Mouse (Mus musculus) intestine, embryonic 14.5 days (tissue): ENCODE results near the gene Kdm5a. TPM values are rescaled to one million over a fixed set of nuclear protein-coding genes. Genes with fewer than 3 reads are reported as not detected.

ENCODE experiments used
- ATAC-seq: fragments of 200-750 bp; cut with Nextera tagmentation; replicated peaks from 2 replicates; pipeline ENCODE4 v1.8.0; 2017; ENCODE audit warnings: low read depth, moderate number of reproducible peaks, moderate TSS enrichment, moderate library complexity; ENCODE audit not compliant: low FRiP score, low TSS enrichment
- DNase-seq: peaks from one replicate; pipeline ENCODE4 v3.0.0-alpha.2; 2018; ENCODE audit warnings: low spot score
- H3K27ac ChIP-seq: fragments of 300-500 bp; sonication (generic); 2 replicates; pipeline ENCODE4 v1.5.1; 2014; ENCODE audit warnings: low read depth, mild to moderate bottlenecking, control low read depth
- H3K27me3 ChIP-seq: fragments of 300-500 bp; sonication (generic); replicated peaks from 2 replicates; pipeline ENCODE4 v1.6.1; 2014; ENCODE audit warnings: low read length, control low read depth; ENCODE audit not compliant: control insufficient read depth, insufficient read depth
- H3K36me3 ChIP-seq: fragments of 300-500 bp; sonication (generic); 2 replicates; pipeline ENCODE4 v1.6.1; 2014; ENCODE audit warnings: low read length, control low read depth; ENCODE audit not compliant: control insufficient read depth, insufficient read depth
- H3K4me1 ChIP-seq: fragments of 300-500 bp; sonication (generic); replicated peaks from 2 replicates; pipeline ENCODE4 v1.6.1; 2014; ENCODE audit warnings: low read length, control low read depth, mixed read lengths; ENCODE audit not compliant: control insufficient read depth, insufficient read depth
- H3K4me2 ChIP-seq: fragments of 300-500 bp; sonication (generic); 2 replicates; pipeline ENCODE4 v1.6.1; 2014; ENCODE audit warnings: low read length
- H3K4me3 ChIP-seq: fragments of 300-500 bp; sonication (generic); 2 replicates; pipeline ENCODE4 v1.5.1; 2014; ENCODE audit warnings: low read depth, low read length, control low read depth, mixed read lengths
- H3K9ac ChIP-seq: fragments of 300-500 bp; sonication (generic); 2 replicates; pipeline ENCODE4 v1.6.1; 2014; ENCODE audit warnings: mild to moderate bottlenecking, low read length
- H3K9me3 ChIP-seq: fragments of 300-500 bp; sonication (generic); 2 replicates; pipeline ENCODE4 v1.6.1; 2016; ENCODE audit warnings: low read length, control low read depth; ENCODE audit not compliant: control insufficient read depth
- WGBS: fragments of 180-500 bp; shearing (Covaris S2); extraction: QIAGEN DNeasy Blood & Tissue Kit; methylation state at CpG from one replicate; pipeline ENCODE4 v1.1.7; 2014; 5-methylcytosine and 5-hydroxymethylcytosine counted together
- polyA plus RNA-seq: library from polyadenylated mRNA; unstranded; fragments of >200 nt; fragmentation: Nextera tagmentation; extraction: Ambion mirVana; gene quantifications from 2 replicates; pipeline ENCODE4 v1.2.1, GENCODE M21; 2014

The Kdm5a gene
- polyA plus RNA-seq, 1 experiment from 2014 or later, result 50.6 TPM

GRCm38 (mm10) chr6:120356478-120356877 is 7.4 kb upstream of the Kdm5a start:
- Histone ChIP-seq H3K9me3 (no peaks in the 10 kb centered on the region), H3K4me3 (peak overlapping the region; percentile 78), H3K9ac (peak overlapping the region; percentile 71), H3K4me1 (peaks cover 5% of the 10 kb centered on the region), H3K4me2 (peak overlapping the region; percentile 61), H3K36me3 (peaks cover 10% of the 10 kb centered on the region), H3K27me3 (no peaks in the 10 kb centered on the region), H3K27ac (peak overlapping the region; percentile 87)
- ATAC-seq (no peak), DNase-seq (no peak)
- WGBS, result 23% methylated on average over 5 of the region's 5 CpGs

GRCm38 (mm10) chr6:120356951-120357945 is 6.7 kb upstream of the Kdm5a start:
- ATAC-seq, result peak; percentile 93
- Histone ChIP-seq H3K4me2 (peak overlapping the region; percentile 61), H3K4me1 (peaks cover 5% of the 10 kb centered on the region), H3K9me3 (no peaks in the 10 kb centered on the region), H3K27me3 (no peaks in the 10 kb centered on the region), H3K27ac (peak overlapping the region; percentile 87), H3K36me3 (peaks cover 10% of the 10 kb centered on the region), H3K9ac (peak overlapping the region; percentile 71), H3K4me3 (peak overlapping the region; percentile 78)
- WGBS, result 2% methylated on average over 31 of the region's 31 CpGs
- peak; percentile 82 for DNase-seq

- no peak for ATAC-seq
- no peaks in the 10 kb centered on the region for H3K27me3 ChIP-seq
- 93% methylated on average over 2 of the region's 2 CpGs for WGBS
- no peak for DNase-seq
- H3K4me3 ChIP-seq, result no peak overlapping the region
- H3K27ac ChIP-seq, result no peak overlapping the region
- no peaks in the 10 kb centered on the region for H3K9me3 ChIP-seq
- peaks cover 17% of the 10 kb centered on the region for H3K4me1 ChIP-seq
- no peak overlapping the region for H3K9ac ChIP-seq
- no peak overlapping the region for H3K4me2 ChIP-seq
- H3K36me3 ChIP-seq, result peaks cover 6% of the 10 kb centered on the region
These were observed 1.8 kb upstream of the Kdm5a start for GRCm38 (mm10) chr6:120362124-120362523.

- Histone ChIP-seq H3K9ac (peak overlapping the region; percentile 75), H3K36me3 (peaks cover 15% of the 10 kb centered on the region), H3K27me3 (no peaks in the 10 kb centered on the region), H3K4me3 (peak overlapping the region; percentile 75), H3K4me1 (peaks cover 17% of the 10 kb centered on the region), H3K9me3 (no peaks in the 10 kb centered on the region), H3K4me2 (peak overlapping the region; percentile 94), H3K27ac (peak overlapping the region; percentile 97)
- DNase-seq (no peak), ATAC-seq (no peak; the same call in 1 of the 2 replicates)
- WGBS, result 21% methylated on average over 15 of the region's 15 CpGs
These were observed 893 bp upstream of the Kdm5a start for GRCm38 (mm10) chr6:120362774-120363687.

GRCm38 (mm10) chr6:120364523-120364905 is 590 bp downstream of the Kdm5a start:
- peak overlapping the region; percentile 97 for H3K27ac ChIP-seq
- no peaks in the 10 kb centered on the region for H3K27me3 ChIP-seq
- H3K4me2 ChIP-seq, result peak overlapping the region; percentile 94
- DNase-seq (no peak), ATAC-seq (0 out of 2 replicates have a peak, but pooled peaks have one; percentile 7)
- under 1% methylated on average over 30 of the region's 31 CpGs for WGBS
- H3K9ac ChIP-seq, result peak overlapping the region; percentile 75
- peaks cover 17% of the 10 kb centered on the region for H3K4me1 ChIP-seq
- peaks cover 29% of the 10 kb centered on the region for H3K36me3 ChIP-seq
- H3K4me3 ChIP-seq, result peak overlapping the region; percentile 75
- H3K9me3 ChIP-seq, result no peaks in the 10 kb centered on the region

GRCm38 (mm10) chr6:120365051-120365450 is 1.1 kb downstream of the Kdm5a start:
- H3K27ac ChIP-seq, result no peak overlapping the region
- H3K36me3 ChIP-seq, result peaks cover 35% of the 10 kb centered on the region
- 4% methylated on average over 15 of the region's 15 CpGs for WGBS

GRCm38 (mm10) chr6:120376736-120377135 is 12.8 kb downstream of the Kdm5a start:
- peaks cover 91% of the 10 kb centered on the region for H3K36me3 ChIP-seq
- H3K4me2 ChIP-seq, result no peak overlapping the region
- no peaks in the 10 kb centered on the region for H3K9me3 ChIP-seq
- 88% methylated on average over 2 of the region's 2 CpGs for WGBS
- no peak overlapping the region for H3K4me3 ChIP-seq
- H3K4me1 ChIP-seq, result no peaks in the 10 kb centered on the region
- H3K9ac ChIP-seq, result no peak overlapping the region
- DNase-seq (no peak), ATAC-seq (no peak)
- H3K27ac ChIP-seq, result no peak overlapping the region
- no peaks in the 10 kb centered on the region for H3K27me3 ChIP-seq

More at GRCm38 (mm10) chr6:120365051-120365450, 1.1 kb downstream of the Kdm5a start:
- no peak for ATAC-seq
- H3K4me2 ChIP-seq, result peak overlapping the region; percentile 94
- H3K4me1 ChIP-seq, result peaks cover 17% of the 10 kb centered on the region
- no peaks in the 10 kb centered on the region for H3K27me3 ChIP-seq
- H3K9me3 ChIP-seq, result no peaks in the 10 kb centered on the region
- peak overlapping the region; percentile 75 for H3K9ac ChIP-seq
- DNase-seq, result peak; percentile 56
- peak overlapping the region; percentile 75 for H3K4me3 ChIP-seq

GRCm38 (mm10) chr6:120390054-120390453 is 26.1 kb downstream of the Kdm5a start:
- no peak for ATAC-seq
- 88% methylated on average over 3 of the region's 3 CpGs for WGBS
- peaks cover 84% of the 10 kb centered on the region for H3K36me3 ChIP-seq

More at GRCm38 (mm10) chr6:120390054-120390453, 26.1 kb downstream of the Kdm5a start:
- no peak overlapping the region for H3K4me3 ChIP-seq
- no peaks in the 10 kb centered on the region for H3K4me1 ChIP-seq
- H3K9ac ChIP-seq, result no peak overlapping the region
- no peaks in the 10 kb centered on the region for H3K9me3 ChIP-seq
- no peak for DNase-seq
- H3K27ac ChIP-seq, result no peak overlapping the region
- no peaks in the 10 kb centered on the region for H3K27me3 ChIP-seq
- H3K4me2 ChIP-seq, result no peak overlapping the region
